Mouse (Mus musculus) cortical plate, adult 2 months (tissue): ENCODE measurements around the gene Mettl5.

Source experiments
- CTCF ChIP-seq: fragments of 200-500 bp; IDR thresholded peaks from 2 replicates; pipeline ENCODE4 v1.5.1; 2011; ENCODE audit warnings: mild to moderate bottlenecking, control low read depth, low read length; ENCODE audit not compliant: insufficient read depth; ENCODE audit errors: extremely low read depth
- POLR2A ChIP-seq: fragments of 200-500 bp; IDR thresholded peaks from 2 replicates; pipeline ENCODE4 v1.6.1; 2011; ENCODE audit warnings: mild to moderate bottlenecking, low read length, control low read depth; ENCODE audit not compliant: insufficient read depth; ENCODE audit errors: extremely low read depth

DNA sequence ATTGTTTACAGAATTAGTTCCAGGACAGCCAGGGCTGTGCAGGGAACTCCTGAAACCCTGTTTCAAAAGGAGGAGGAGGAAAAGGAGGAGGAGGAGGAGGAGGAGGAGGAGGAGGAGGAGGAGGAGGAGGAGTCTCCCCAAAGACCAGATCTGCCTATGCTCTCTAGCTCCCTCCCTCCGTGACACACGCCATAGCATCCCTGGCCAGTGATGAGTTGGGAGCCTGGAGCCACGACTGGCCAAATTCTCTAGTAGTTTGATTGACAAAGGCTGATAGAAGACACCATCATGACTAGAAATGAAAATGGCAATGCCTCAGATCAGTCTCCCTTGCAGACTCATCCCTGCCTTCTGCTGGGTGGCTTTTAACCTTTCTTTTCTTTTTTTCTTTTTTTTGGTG, 47.4 kb downstream of the Mettl5 start:
- TF ChIP-seq CTCF (0 out of 2 replicates have a peak, but pooled peaks have one; percentile 18), POLR2A (no peak)
